Mouse (Mus musculus): ENCODE data around the gene Ift80.

GRCm38 (mm10) chr3:68870568-68870950 is 133.8 kb downstream of the Ift80 start:
- TF ChIP-seq CTCF (IDR thresholded peaks at IDR 0.05; ENCODE audit: extremely low read depth, insufficient read depth, low read length) (no peak), POLR2A (IDR thresholded peaks at IDR 0.05; ENCODE audit: extremely low read depth, insufficient read depth, low read length) (no peak)
